In genomic region chr8:105854715-105855216, GRCm38 (mm10) we compare ENCODE assay signal across 7 mouse cellular contexts. TPM values are rescaled to one million over a fixed set of nuclear protein-coding genes. Genes with fewer than 3 reads are reported as not detected.
DNase-seq lines count a peak whose midpoint lies in the region; ATAC-seq and TF ChIP-seq lines count a peak whose summit lies in the region.

Thap11 (plus strand) TSS chr8:105855132.

- H3K4me3 ChIP-seq in embryonic facial prominence, embryonic 12.5 days: peak within 1 kb of the TSS; percentile 80
- peak within 1 kb of the TSS; percentile 63 for H3K4me3 ChIP-seq in kidney, adult 2 months (ENCODE audit: insufficient read depth, low read depth, low read length)
- H3K4me3 ChIP-seq in limb, embryonic 12.5 days (replicated peaks): peak within 1 kb of the TSS; percentile 77
- peak within 1 kb of the TSS; percentile 90 for H3K4me3 ChIP-seq in midbrain, embryonic 15.5 days
- H3K4me3 ChIP-seq in spleen, adult 2 months (ENCODE audit: extremely low read depth, insufficient read depth, insufficient read length): peak within 1 kb of the TSS; percentile 95

- peak; percentile 82 for TF ChIP-seq CTCF in kidney, adult 2 months (conservative IDR thresholded peaks at IDR 0.05; ENCODE audit: insufficient read depth, insufficient read length, low read depth, low read length)
- peak; percentile 91 for TF ChIP-seq CTCF in spleen, adult 2 months (IDR thresholded peaks at IDR 0.05; ENCODE audit: extremely low read depth, insufficient read depth, insufficient read length, insufficient replicate concordance)

- peak within 1 kb of the TSS; percentile 89 for H3K27ac ChIP-seq in embryonic facial prominence, embryonic 12.5 days
- H3K27ac ChIP-seq in kidney, adult 2 months (ENCODE audit: insufficient read depth, low read depth, low read length): peak within 1 kb of the TSS; percentile 89
- H3K27ac ChIP-seq in limb, embryonic 12.5 days: peak within 1 kb of the TSS; percentile 89
- H3K27ac ChIP-seq in midbrain, embryonic 15.5 days: peak within 1 kb of the TSS; percentile 87
- H3K27ac ChIP-seq in spleen, adult 2 months (ENCODE audit: insufficient read depth, low read length): peak within 1 kb of the TSS; percentile 88

- H3K4me1 ChIP-seq in embryonic facial prominence, embryonic 12.5 days: peaks cover 42% of the 10 kb centered on the region
- H3K4me1 ChIP-seq in kidney, adult 2 months (ENCODE audit: control insufficient read depth, insufficient read depth, low read length): peaks cover 8% of the 10 kb centered on the region; the same call in 1 of the 2 replicates
- peaks cover 49% of the 10 kb centered on the region for H3K4me1 ChIP-seq in limb, embryonic 12.5 days (replicated peaks)
- H3K4me1 ChIP-seq in midbrain, embryonic 15.5 days: peaks cover 52% of the 10 kb centered on the region
- peaks cover 9% of the 10 kb centered on the region; the same call in 1 of the 2 replicates for H3K4me1 ChIP-seq in spleen, adult 2 months (ENCODE audit: control insufficient read depth, insufficient read depth, insufficient read length)

- WGBS in embryonic facial prominence, embryonic 12.5 days: under 1% methylated on average over 43 of the region's 43 CpGs
- WGBS in kidney, adult 2 months: under 1% methylated on average over 43 of the region's 43 CpGs
- under 1% methylated on average over 43 of the region's 43 CpGs for WGBS in limb, embryonic 12.5 days
- WGBS in midbrain, embryonic 15.5 days: under 1% methylated on average over 43 of the region's 43 CpGs
- WGBS in spleen, adult 2 months: under 1% methylated on average over 43 of the region's 43 CpGs

- DNase-seq in adrenal gland, postnatal 25 days: peak; percentile 91
- DNase-seq in heart, adult 18-20 months: peak; percentile 95 to 96
- DNase-seq in kidney, adult 2 months: peak; percentile 96
- peak; percentile 87 to 94 for DNase-seq in spleen, adult 2 months (ENCODE audit: low read depth in 1 of 2, low spot score in 2 of 2)

- TF ChIP-seq POLR2A in kidney, adult 2 months (IDR thresholded peaks at IDR 0.05; ENCODE audit: low read depth, low read length): no peak
- TF ChIP-seq POLR2A in spleen, adult 2 months (IDR thresholded peaks at IDR 0.05; ENCODE audit: low read depth, low read length): peak; percentile 29; the same call in 1 of the 2 replicates

- peak within 1 kb of the TSS; percentile 96 for H3K4me2 ChIP-seq in embryonic facial prominence, embryonic 12.5 days (replicated peaks)
- H3K4me2 ChIP-seq in limb, embryonic 12.5 days: peak within 1 kb of the TSS; percentile 98
- peak within 1 kb of the TSS; percentile 81 for H3K4me2 ChIP-seq in midbrain, embryonic 15.5 days

- peak; percentile 81 for ATAC-seq in embryonic facial prominence, embryonic 12.5 days (ENCODE audit: insufficient number of reproducible peaks, insufficient read depth, low FRiP score, low TSS enrichment)
- ATAC-seq in limb, embryonic 12.5 days (ENCODE audit: insufficient number of reproducible peaks, insufficient read depth, low FRiP score, low TSS enrichment, low read depth): peak; percentile 91
- ATAC-seq in midbrain, embryonic 15.5 days (replicated peaks): peak; percentile 91

- H3K36me3 ChIP-seq in embryonic facial prominence, embryonic 12.5 days: peaks cover 9% of the 10 kb centered on the region; the same call in 1 of the 2 replicates
- no peaks in the 10 kb centered on the region for H3K36me3 ChIP-seq in kidney, adult 2 months (ENCODE audit: control insufficient read depth, insufficient read depth, low read length)
- H3K36me3 ChIP-seq in limb, embryonic 12.5 days: peaks cover 7% of the 10 kb centered on the region; the same call in 1 of the 2 replicates
- H3K36me3 ChIP-seq in midbrain, embryonic 15.5 days (replicated peaks): no peaks in the 10 kb centered on the region
- H3K36me3 ChIP-seq in spleen, adult 2 months (ENCODE audit: control insufficient read depth, insufficient read depth, low read length): no peaks in the 10 kb centered on the region

- peak within 1 kb of the TSS; percentile 76 for H3K9ac ChIP-seq in embryonic facial prominence, embryonic 12.5 days
- peak within 1 kb of the TSS; percentile 82 for H3K9ac ChIP-seq in limb, embryonic 12.5 days (replicated peaks)
- H3K9ac ChIP-seq in midbrain, embryonic 15.5 days: peak within 1 kb of the TSS; percentile 82

- H3K27me3 ChIP-seq in embryonic facial prominence, embryonic 12.5 days: no peaks in the 10 kb centered on the region
- H3K27me3 ChIP-seq in kidney, adult 2 months (replicated peaks; ENCODE audit: control insufficient read depth, insufficient read depth, low read length): no peaks in the 10 kb centered on the region
- H3K27me3 ChIP-seq in limb, embryonic 12.5 days: no peaks in the 10 kb centered on the region
- no peaks in the 10 kb centered on the region for H3K27me3 ChIP-seq in midbrain, embryonic 15.5 days (replicated peaks)
- H3K27me3 ChIP-seq in spleen, adult 2 months (ENCODE audit: control insufficient read depth, insufficient read depth, low read length): no peaks in the 10 kb centered on the region

- no peaks in the 10 kb centered on the region for H3K9me3 ChIP-seq in embryonic facial prominence, embryonic 12.5 days
- no peaks in the 10 kb centered on the region for H3K9me3 ChIP-seq in limb, embryonic 12.5 days
- H3K9me3 ChIP-seq in midbrain, embryonic 15.5 days: no peaks in the 10 kb centered on the region

RNA-seq across cellular contexts. Expression of gene Thap11, which starts in this region (rescaled TPM):
- 38.0 and 40.1 TPM in 2 replicates for total RNA-seq in adrenal gland, postnatal 25 days (2021)
- polyA plus RNA-seq in embryonic facial prominence, embryonic 12.5 days (2016; fragmentation: Nextera tagmentation; extraction: Ambion mirVana): 84.6 and 86.8 TPM in 2 replicates
- total RNA-seq in heart, adult 18-20 months (2021): 10 to 100 TPM; 27.5 to 27.8 TPM
- 41.5 and 45.3 TPM in 2 replicates for polyA plus RNA-seq in kidney, adult 2 months (2012; rRNA removed)
- 85.6 and 96.3 TPM in 2 replicates for polyA plus RNA-seq in limb, embryonic 12.5 days (2016; fragmentation: Nextera tagmentation; extraction: Ambion mirVana)
- 56.2 and 58.6 TPM in 2 replicates for polyA plus RNA-seq in midbrain, embryonic 15.5 days (2015; fragmentation: Nextera tagmentation; extraction: Ambion mirVana)
- 33.7 and 41.2 TPM in 2 replicates for polyA plus RNA-seq in spleen, adult 2 months (2012; rRNA removed)

Comparison
In these comparisons a context has a peak if more than half of its experiments do, and no peak if none do; other contexts are left out.
1. Peak in every context shown above with its lines: DNase-seq, ATAC-seq, H3K4me3 ChIP-seq and H3K27ac ChIP-seq.